Mouse (Mus musculus) hindbrain, embryonic 12.5 days (tissue): ENCODE measurements around the gene Armc2. TPM values are rescaled to one million over a fixed set of nuclear protein-coding genes. Genes with fewer than 3 reads are reported as not detected.
"Not testable (repeated sequence)": the region's sequence is repeated elsewhere in the genome, so short reads cannot be mapped to it uniquely, and the experiment has no call there.

Source experiments
- ATAC-seq: fragments of 200-750 bp; cut with Nextera tagmentation; 2 replicates; pipeline ENCODE4 v1.8.0; 2017; ENCODE audit warnings: moderate TSS enrichment; ENCODE audit not compliant: low FRiP score
- H3K27ac ChIP-seq: fragments of 300-500 bp; sonication (generic); 2 replicates; pipeline ENCODE4 v1.5.1; 2016; ENCODE audit warnings: mild to moderate bottlenecking
- H3K27me3 ChIP-seq: fragments of 300-500 bp; sonication (generic); 2 replicates; pipeline ENCODE4 v1.6.1; 2016; ENCODE audit warnings: mild to moderate bottlenecking
- H3K36me3 ChIP-seq: fragments of 300-500 bp; sonication (generic); 2 replicates; pipeline ENCODE4 v1.6.1; 2016; ENCODE audit warnings: mild to moderate bottlenecking
- H3K4me1 ChIP-seq: fragments of 300-500 bp; sonication (generic); 2 replicates; pipeline ENCODE4 v1.6.1; 2016
- H3K4me2 ChIP-seq: fragments of 300-500 bp; sonication (generic); replicated peaks from 2 replicates; pipeline ENCODE4 v1.6.1; 2016; ENCODE audit warnings: mild to moderate bottlenecking
- H3K4me3 ChIP-seq: fragments of 300-500 bp; sonication (generic); 2 replicates; pipeline ENCODE4 v1.5.1; 2016; ENCODE audit warnings: mild to moderate bottlenecking
- H3K9ac ChIP-seq: fragments of 300-500 bp; sonication (generic); 2 replicates; pipeline ENCODE4 v1.6.1; 2016; ENCODE audit warnings: mild to moderate bottlenecking, moderate library complexity
- H3K9me3 ChIP-seq: fragments of 300-500 bp; sonication (generic); replicated peaks from 2 replicates; pipeline ENCODE4 v1.6.1; 2016; ENCODE audit warnings: mild to moderate bottlenecking
- WGBS: fragments of 180-500 bp; shearing (Covaris S2); methylation state at CpG from one replicate; pipeline ENCODE4 v1.1.7; 2016; 5-methylcytosine and 5-hydroxymethylcytosine counted together
- polyA plus RNA-seq: library from polyadenylated mRNA; unstranded; fragments of >200 nt; fragmentation: Nextera tagmentation; extraction: Ambion mirVana; gene quantifications from 2 replicates; pipeline ENCODE4 v1.2.1, GENCODE M21; 2016

Armc2 gene
- polyA plus RNA-seq, 1 experiment from 2014 or later, result 4.8 TPM

- Histone ChIP-seq H3K4me2 (no peak overlapping the region), H3K4me1 (0 out of 2 replicates have a peak, but pooled peaks cover under 1% of the 10 kb centered on the region), H3K9me3 (peaks cover 3% of the 10 kb centered on the region; the same call in 1 of the 2 replicates), H3K27me3 (no peaks in the 10 kb centered on the region), H3K9ac (no peak overlapping the region), H3K36me3 (no peaks in the 10 kb centered on the region), H3K4me3 (no peak overlapping the region), H3K27ac (no peak overlapping the region)
- no peak for ATAC-seq
- 86% methylated on average over 18 of the region's 18 CpGs for WGBS
Measured at GRCm38 (mm10) chr10:41957421-41958225, 60.6 kb downstream of the Armc2 start.

GRCm38 (mm10) chr10:41953528-41953864, 64.7 kb downstream of the Armc2 start:
- Histone ChIP-seq H3K4me1 (no peaks in the 10 kb centered on the region), H3K27me3 (no peaks in the 10 kb centered on the region), H3K27ac (no peak overlapping the region), H3K9ac (no peak overlapping the region), H3K4me3 (no peak overlapping the region), H3K9me3 (no peaks in the 10 kb centered on the region), H3K36me3 (no peaks in the 10 kb centered on the region), H3K4me2 (no peak overlapping the region)
- 96% methylated on average over 5 of the region's 5 CpGs for WGBS
- ATAC-seq, result no peak

GRCm38 (mm10) chr10:41952850-41953527, 65.3 kb downstream of the Armc2 start:
- H3K4me3 ChIP-seq, result no peak overlapping the region
- H3K27ac ChIP-seq, result no peak overlapping the region

GRCm38 (mm10) chr10:41952354-41952753, 65.9 kb downstream of the Armc2 start:
- WGBS, result 94% methylated on average over 10 of the region's 10 CpGs
- H3K9me3 ChIP-seq, H3K36me3 ChIP-seq, H3K27ac ChIP-seq, ATAC-seq, H3K27me3 ChIP-seq, H3K4me2 ChIP-seq, H3K9ac ChIP-seq, H3K4me1 ChIP-seq, H3K4me3 ChIP-seq: not testable (repeated sequence)

More at GRCm38 (mm10) chr10:41952850-41953527, 65.3 kb downstream of the Armc2 start:
- Histone ChIP-seq H3K9ac (no peak overlapping the region), H3K36me3 (no peaks in the 10 kb centered on the region), H3K27me3 (no peaks in the 10 kb centered on the region), H3K9me3 (no peaks in the 10 kb centered on the region), H3K4me1 (no peaks in the 10 kb centered on the region), H3K4me2 (no peak overlapping the region)
- WGBS, result 96% methylated on average over 14 of the region's 14 CpGs
- no peak for ATAC-seq

GRCm38 (mm10) chr10:41939090-41939489, 79.2 kb downstream of the Armc2 start:
- Histone ChIP-seq H3K36me3 (no peaks in the 10 kb centered on the region), H3K9me3 (no peaks in the 10 kb centered on the region), H3K9ac (no peak overlapping the region), H3K4me3 (no peak overlapping the region), H3K4me2 (no peak overlapping the region), H3K27me3 (no peaks in the 10 kb centered on the region), H3K4me1 (peaks cover 30% of the 10 kb centered on the region), H3K27ac (no peak overlapping the region)
- ATAC-seq, result no peak
- WGBS, result 64% methylated on average over 4 of the region's 4 CpGs

GRCm38 (mm10) chr10:41937176-41937575, 81.1 kb downstream of the Armc2 start:
- no peaks in the 10 kb centered on the region for H3K9me3 ChIP-seq

GRCm38 (mm10) chr10:41936100-41936499, 82.1 kb downstream of the Armc2 start:
- H3K9me3 ChIP-seq, result no peaks in the 10 kb centered on the region
- 69% methylated on average over 4 of the region's 4 CpGs for WGBS
- H3K4me2 ChIP-seq, result no peak overlapping the region
- H3K9ac ChIP-seq, result no peak overlapping the region
- no peak overlapping the region for H3K27ac ChIP-seq
- H3K4me1 ChIP-seq, result peaks cover 42% of the 10 kb centered on the region
- no peak for ATAC-seq
- H3K4me3 ChIP-seq, result no peak overlapping the region
- H3K27me3 ChIP-seq, result no peaks in the 10 kb centered on the region
- no peaks in the 10 kb centered on the region for H3K36me3 ChIP-seq

More at GRCm38 (mm10) chr10:41937176-41937575, 81.1 kb downstream of the Armc2 start:
- 57% methylated on average over 4 of the region's 4 CpGs for WGBS
- no peak for ATAC-seq
- H3K27me3 ChIP-seq, result no peaks in the 10 kb centered on the region
- H3K4me3 ChIP-seq, result no peak overlapping the region
- no peak overlapping the region for H3K4me2 ChIP-seq
- H3K4me1 ChIP-seq, result peaks cover 32% of the 10 kb centered on the region
- no peak overlapping the region for H3K9ac ChIP-seq
- H3K36me3 ChIP-seq, result no peaks in the 10 kb centered on the region
- no peak overlapping the region for H3K27ac ChIP-seq

GRCm38 (mm10) chr10:41935476-41935829, 82.8 kb downstream of the Armc2 start:
- H3K4me2 ChIP-seq, result peak overlapping the region; percentile 44
- H3K27me3 ChIP-seq, result no peaks in the 10 kb centered on the region
- peaks cover 42% of the 10 kb centered on the region for H3K4me1 ChIP-seq
- H3K4me3 ChIP-seq, result no peak overlapping the region
- ATAC-seq, result no peak
- H3K9me3 ChIP-seq, result no peaks in the 10 kb centered on the region
- no peaks in the 10 kb centered on the region for H3K36me3 ChIP-seq
- peak overlapping the region; percentile 81 for H3K27ac ChIP-seq
- H3K9ac ChIP-seq, result no peak overlapping the region

- ATAC-seq, result peak; percentile 93
- WGBS, result 12% methylated on average over 21 of the region's 21 CpGs
- Histone ChIP-seq H3K9me3 (no peaks in the 10 kb centered on the region), H3K9ac (0 out of 2 replicates have a peak overlapping the region, but pooled peaks have one; percentile 3), H3K4me2 (peak overlapping the region; percentile 44), H3K4me1 (peaks cover 42% of the 10 kb centered on the region), H3K4me3 (peak overlapping the region; percentile 10; the same call in 1 of the 2 replicates), H3K27me3 (no peaks in the 10 kb centered on the region), H3K36me3 (no peaks in the 10 kb centered on the region), H3K27ac (peak overlapping the region; percentile 81)
Measured at GRCm38 (mm10) chr10:41934633-41935475, 83.4 kb downstream of the Armc2 start.

GRCm38 (mm10) chr10:41933536-41933935, 84.7 kb downstream of the Armc2 start:
- no peak overlapping the region for H3K27ac ChIP-seq

GRCm38 (mm10) chr10:41932943-41933342, 85.3 kb downstream of the Armc2 start:
- Histone ChIP-seq H3K27me3 (no peaks in the 10 kb centered on the region), H3K4me3 (no peak overlapping the region), H3K4me2 (no peak overlapping the region), H3K36me3 (no peaks in the 10 kb centered on the region), H3K9me3 (no peaks in the 10 kb centered on the region), H3K9ac (no peak overlapping the region), H3K4me1 (peaks cover 42% of the 10 kb centered on the region), H3K27ac (no peak overlapping the region)
- ATAC-seq, result no peak
- 82% methylated on average over 5 of the region's 5 CpGs for WGBS

More at GRCm38 (mm10) chr10:41933536-41933935, 84.7 kb downstream of the Armc2 start:
- WGBS, result 58% methylated on average over 6 of the region's 6 CpGs
- Histone ChIP-seq H3K9ac (no peak overlapping the region), H3K9me3 (no peaks in the 10 kb centered on the region), H3K4me1 (peaks cover 42% of the 10 kb centered on the region), H3K4me3 (no peak overlapping the region), H3K27me3 (no peaks in the 10 kb centered on the region), H3K36me3 (no peaks in the 10 kb centered on the region), H3K4me2 (no peak overlapping the region)
- no peak for ATAC-seq

GRCm38 (mm10) chr10:41931962-41932361, 86.3 kb downstream of the Armc2 start:
- Histone ChIP-seq H3K27ac (0 out of 2 replicates have a peak overlapping the region, but pooled peaks have one; percentile 17), H3K9ac (no peak overlapping the region), H3K4me2 (no peak overlapping the region), H3K9me3 (no peaks in the 10 kb centered on the region), H3K36me3 (no peaks in the 10 kb centered on the region), H3K4me1 (peaks cover 38% of the 10 kb centered on the region), H3K27me3 (no peaks in the 10 kb centered on the region), H3K4me3 (no peak overlapping the region)
- WGBS, result 74% methylated on average over 12 of the region's 12 CpGs
- ATAC-seq, result no peak
